Mouse (Mus musculus) B cell, adult 2 months (primary cell): ENCODE measurements at regions not wholly inside any gene's neighbourhood (a gene's known extent, or its start where the extent isn't known, plus 50 kb on each side); places are given as distances from the start of the nearest gene placed in this dataset.

Source experiments
- DNase-seq, 2 experiments: peaks; one replicate each; pipeline ENCODE4 v3.0.0; 2022

DNA sequence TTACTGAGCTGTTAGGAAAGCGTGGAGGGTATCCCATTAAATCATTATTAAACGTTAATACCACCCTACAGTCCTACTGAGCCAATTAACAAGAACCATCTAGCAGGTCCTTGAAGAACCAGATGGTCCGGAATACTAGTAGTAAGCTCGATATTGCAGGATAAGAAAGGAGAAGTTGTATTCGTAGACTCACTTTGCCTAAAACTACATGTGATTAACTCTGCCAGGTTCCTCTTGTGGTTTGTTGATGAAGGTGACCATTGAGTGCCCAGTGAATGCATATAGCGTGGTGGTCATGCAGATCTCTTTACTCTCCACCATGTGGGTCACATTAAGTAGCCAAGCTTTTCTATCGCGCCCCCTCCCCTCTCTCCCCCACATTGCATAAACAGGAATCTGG is 435.0 kb downstream of the Adgrl2 start:
- DNase-seq = no peak

DNA sequence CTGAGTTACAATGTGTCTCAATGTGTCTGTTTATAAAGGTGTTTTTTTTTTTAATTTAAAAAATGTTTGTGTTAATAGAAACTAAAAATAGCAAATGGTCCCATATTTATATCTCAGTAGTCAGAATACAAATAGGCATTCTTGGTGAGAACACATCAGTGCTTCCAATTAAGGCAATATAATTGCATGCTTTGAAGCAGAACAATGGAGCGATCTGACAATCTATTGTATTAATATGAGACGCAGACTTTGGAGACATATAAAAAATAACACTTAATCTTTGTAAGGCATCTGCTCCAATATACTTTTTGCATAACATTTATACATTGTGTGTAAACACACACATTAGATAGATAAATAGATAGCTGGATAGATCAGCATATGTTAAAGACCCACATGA is 439.6 kb downstream of the Adgrl2 start:
- no peak for DNase-seq

DNA sequence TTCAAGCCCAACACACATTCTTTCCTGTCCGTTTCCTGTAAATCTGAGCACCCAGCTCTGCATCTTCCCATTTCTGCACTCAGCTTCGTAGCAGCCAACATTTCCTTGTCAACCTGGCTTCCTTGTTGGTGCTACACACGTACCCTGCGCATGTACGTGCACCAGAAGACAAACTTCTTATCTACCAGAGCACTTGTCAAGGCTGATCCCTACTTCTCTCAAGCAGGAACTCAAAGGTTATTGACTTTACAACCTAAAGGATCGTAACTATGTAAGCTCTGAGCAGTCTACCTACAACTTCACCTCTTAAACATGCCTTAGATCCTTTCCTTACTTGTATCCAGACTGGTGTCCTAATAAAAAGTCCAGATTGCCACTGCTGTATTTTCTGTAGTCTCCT is 445.4 kb downstream of the Adgrl2 start:
- DNase-seq = no peak

- DNase-seq = no peak
Measured at GRCm38 (mm10) chr3:148542217-148542616, 448.1 kb downstream of the Adgrl2 start.

DNA sequence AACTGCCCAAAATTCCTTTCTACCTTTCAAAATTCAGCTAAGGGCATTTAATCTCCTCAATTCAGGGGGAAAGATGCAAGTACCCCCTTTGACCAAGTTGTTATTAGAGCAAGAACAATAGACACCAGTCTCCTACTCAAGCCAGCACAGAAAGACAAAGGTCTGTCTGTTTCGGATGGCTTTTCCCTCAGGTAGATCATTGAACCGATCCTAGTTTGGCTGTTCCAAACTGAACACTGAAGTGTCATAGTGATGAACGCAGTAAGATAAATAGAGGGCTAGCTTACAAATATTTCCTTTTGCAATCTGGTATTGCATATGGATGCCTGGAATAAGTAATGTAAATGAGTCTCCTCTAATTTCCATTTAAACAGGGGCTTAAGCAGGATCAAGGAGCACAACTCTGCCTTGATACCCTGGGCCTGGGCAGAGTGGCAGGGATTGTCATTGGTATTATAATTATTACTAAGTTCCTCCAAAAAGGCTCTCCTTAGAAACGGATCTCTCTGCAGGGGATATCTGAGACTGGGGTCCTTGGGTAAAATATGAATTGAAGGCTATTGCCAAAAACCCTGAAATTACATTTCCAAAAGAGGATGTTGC is 452.6 kb downstream of the Adgrl2 start:
- DNase-seq = no peak

GRCm38 (mm10) chr3:148529893-148530292 is 460.5 kb downstream of the Adgrl2 start:
- no peak for DNase-seq

DNA sequence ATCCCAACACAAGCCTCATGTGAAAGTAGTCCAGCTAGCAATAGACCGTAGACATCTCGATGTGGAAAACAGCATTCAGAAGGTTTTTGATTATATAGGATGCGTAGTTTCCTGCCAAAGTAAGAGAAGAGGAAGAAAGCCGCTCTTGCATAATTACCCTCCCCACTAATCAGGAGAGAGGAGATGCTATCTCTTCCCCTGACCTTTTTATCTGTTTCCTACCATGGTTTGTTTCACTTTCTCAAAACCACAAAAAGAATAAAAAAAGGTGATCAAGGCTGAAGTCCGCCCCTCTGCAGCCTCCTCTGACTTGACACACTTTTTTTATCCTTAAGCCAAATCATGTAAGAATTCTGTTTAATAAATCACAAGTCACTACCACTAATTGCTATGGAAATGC is 480.0 kb downstream of the Adgrl2 start:
- no peak for DNase-seq

DNA sequence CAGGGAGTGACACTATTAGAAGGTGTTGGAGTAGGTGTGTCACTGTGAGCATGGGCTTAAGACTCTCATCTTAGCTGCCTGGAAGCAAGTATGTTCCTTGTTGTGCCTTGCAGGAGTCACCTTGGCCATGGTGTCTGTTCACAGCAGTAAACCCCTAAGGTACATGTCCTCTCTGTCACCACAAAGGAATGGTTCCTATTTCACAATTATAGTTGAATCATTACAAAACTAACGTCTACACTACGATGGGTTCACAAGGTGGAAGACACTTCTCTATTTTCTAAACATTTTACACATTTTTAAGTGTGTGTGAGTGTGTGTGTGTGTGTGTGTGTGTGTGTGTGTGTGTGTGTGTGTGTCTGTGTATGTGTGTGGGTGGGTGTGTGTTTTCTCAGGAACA is 485.4 kb downstream of the Adgrl2 start:
- DNase-seq = no peak

DNA sequence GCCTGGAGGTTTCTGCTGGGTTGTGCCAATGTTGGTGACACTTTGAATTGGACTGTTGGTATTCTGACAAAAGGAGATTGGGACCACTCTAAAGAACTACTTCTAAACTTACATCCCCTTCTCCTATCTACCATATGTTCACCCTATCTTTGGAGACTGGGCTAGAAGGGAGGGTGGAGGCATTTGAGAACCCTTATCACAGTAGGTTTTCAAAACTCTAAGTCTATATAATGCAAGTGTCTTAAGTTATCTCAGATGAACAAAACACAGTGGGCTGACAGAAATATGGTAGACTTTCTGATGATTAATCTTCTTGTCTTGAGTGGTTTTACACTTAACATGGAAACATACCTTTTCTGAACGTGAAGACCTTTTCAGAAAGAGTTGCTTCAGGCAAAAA is 486.9 kb downstream of the Adgrl2 start:
- no peak for DNase-seq

- DNase-seq = no peak
Measured at GRCm38 (mm10) chr3:148501801-148502200, 488.6 kb downstream of the Adgrl2 start.

- no peak for DNase-seq
Measured at GRCm38 (mm10) chr3:148496672-148497071, 493.7 kb downstream of the Adgrl2 start.

DNA sequence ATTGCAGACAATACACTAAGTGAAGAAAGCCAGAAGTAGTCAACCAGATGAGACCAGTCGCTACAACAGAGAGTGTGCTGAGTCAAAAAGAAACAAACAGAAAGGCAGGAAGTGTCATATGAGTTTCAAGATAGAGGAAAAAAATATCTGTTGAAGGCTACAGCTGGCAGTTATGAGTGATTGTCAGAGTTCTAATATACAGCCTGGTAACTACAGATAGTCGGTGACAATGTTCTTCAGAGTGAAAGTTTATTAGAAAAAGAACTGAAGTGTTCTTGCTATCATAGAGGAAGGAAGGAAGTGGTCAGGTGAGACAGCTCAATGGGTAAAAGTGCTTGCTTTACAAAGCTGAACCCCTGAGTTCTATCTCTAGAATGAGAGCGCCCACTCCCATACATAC is 499.1 kb downstream of the Adgrl2 start:
- no peak for DNase-seq

- no peak for DNase-seq
Measured at GRCm38 (mm10) chr3:148489201-148489600, 501.2 kb downstream of the Adgrl2 start.

- no peak for DNase-seq
Measured at GRCm38 (mm10) chr3:148487949-148488348, 502.4 kb downstream of the Adgrl2 start.

- DNase-seq = no peak
Measured at GRCm38 (mm10) chr3:148475862-148476261, 514.5 kb downstream of the Adgrl2 start.

DNA sequence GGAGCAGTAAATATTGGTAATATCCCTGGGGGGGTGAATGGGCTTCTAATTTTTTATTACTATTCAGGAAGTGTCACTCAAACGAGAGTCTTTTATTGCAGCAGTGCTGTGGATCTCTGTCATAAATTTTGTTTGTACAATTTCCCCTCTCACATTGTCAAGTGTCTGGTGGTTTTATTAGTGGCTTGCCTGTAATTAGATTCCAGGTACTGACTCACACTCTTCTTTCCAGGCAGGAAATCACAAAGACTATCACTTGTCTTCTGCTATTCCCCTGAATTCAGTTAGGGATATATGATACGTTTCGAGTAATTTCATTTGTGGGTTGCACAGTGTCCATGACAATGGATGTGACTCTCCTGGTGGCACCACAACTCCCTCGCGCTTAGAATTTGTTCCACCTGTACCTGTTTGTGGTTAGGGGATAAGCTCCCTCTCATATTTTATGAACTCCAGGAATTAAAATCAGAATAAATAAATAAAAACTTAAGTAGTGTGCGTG is 517.4 kb downstream of the Adgrl2 start:
- no peak for DNase-seq

DNA sequence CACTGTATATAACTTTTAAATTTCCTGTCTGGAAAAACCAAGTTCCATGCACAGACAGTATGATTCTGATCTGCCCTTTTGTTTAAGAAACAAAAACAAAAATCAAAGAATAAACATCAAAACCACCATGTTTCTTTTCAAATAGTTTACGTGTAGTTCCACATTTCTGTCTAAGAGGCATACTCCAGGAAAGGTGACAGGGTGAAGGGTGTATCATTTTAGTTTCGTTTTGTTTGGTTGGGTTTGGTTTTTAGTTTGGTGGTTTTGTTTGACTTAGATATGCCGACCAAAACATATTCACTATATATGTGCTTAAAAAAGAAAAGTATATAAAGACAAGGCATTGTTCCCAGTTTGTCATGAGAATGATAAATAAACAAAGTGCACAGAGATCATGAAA is 524.9 kb downstream of the Adgrl2 start:
- DNase-seq = no peak

GRCm38 (mm10) chr3:148462791-148463190 is 527.6 kb downstream of the Adgrl2 start:
- DNase-seq = no peak

DNA sequence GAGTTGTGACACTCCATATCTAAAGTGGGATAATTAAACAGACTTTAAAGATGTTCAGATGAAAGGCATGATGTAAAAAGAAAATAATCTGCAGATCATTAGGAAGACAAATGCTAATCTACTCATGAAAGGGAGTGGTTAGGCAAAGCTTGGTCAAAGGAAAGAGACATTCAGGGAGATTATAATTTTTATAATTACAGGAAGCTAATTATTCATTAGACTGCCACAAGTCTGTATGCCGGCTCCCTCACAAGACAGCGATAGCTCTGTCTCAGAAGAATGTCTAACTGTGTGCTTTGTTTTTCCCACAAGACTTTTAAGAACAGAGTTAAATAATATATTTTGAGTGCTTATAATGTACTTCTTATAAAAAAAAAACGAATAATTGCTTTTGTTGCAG is 541.5 kb downstream of the Adgrl2 start:
- DNase-seq = no peak

- DNase-seq = no peak
Measured at GRCm38 (mm10) chr3:148448465-148448864, 541.9 kb downstream of the Adgrl2 start.

- DNase-seq = no peak
Measured at GRCm38 (mm10) chr3:148446845-148447244, 543.5 kb downstream of the Adgrl2 start.

DNA sequence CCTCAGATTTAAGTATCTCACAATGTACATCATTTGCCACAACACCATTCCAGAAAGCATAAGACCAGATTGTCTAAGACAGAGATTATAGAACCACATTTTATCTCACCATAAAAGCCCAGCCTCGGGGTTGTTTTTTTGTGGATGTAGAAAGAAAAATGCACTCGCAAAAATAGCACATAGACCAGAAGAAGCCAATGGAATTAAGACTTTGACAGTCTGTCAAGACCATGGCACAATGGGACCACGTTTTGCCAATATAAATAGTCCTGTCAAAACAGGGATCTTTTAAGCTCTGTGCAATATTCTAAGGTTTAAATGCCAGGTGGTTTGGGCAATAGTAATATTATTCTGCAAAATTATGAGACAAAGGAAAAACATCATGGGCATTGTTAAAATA is 547.3 kb downstream of the Adgrl2 start:
- DNase-seq = no peak

DNA sequence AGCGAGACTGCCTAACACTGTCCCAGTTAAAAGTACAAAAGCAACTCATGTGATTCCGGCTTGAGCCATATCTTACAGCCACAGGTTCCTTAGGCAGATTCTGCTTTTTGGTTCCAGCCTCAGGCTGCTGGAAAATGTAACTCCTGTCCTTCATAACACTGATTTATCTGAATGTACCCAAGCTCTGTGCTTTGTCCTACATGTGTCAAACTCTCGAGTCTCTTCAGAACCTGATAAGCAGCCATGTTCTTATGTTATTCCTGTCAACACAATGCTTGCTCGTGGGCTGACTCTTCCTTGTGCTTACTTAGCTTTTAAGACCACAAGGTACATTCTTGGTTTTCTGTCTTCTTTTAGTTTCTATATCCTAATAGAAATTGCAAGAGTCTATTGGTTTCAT is 556.3 kb downstream of the Adgrl2 start:
- DNase-seq = no peak

GRCm38 (mm10) chr3:148429012-148429865 is 561.1 kb downstream of the Adgrl2 start:
- no peak for DNase-seq

DNA sequence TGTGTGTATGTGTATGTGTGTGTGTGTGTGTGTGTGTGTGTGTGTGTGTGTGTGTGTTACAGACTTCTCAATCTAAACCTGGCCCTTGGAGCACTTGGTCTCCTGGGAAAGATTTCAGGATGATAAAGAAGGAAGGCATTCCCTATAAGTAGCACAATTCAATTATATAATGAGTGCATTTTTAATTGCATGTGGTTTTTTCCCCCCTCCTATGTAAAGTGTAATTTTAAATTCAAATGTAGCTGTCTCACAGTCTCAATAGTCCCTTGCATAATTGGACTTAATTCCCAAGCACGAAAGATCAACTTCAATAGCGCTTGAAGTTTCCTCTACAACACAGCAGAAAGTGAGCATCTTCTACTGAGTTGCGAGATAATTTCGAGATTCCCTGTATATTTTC is 566.3 kb downstream of the Adgrl2 start:
- no peak for DNase-seq
